Mouse (Mus musculus) heart, adult 18-20 months (tissue): ENCODE data around the gene Trafd1. TPM values are rescaled to one million over a fixed set of nuclear protein-coding genes. Genes with fewer than 3 reads are reported as not detected.

Experiments used
- DNase-seq, 2 experiments: peaks; one replicate each; pipeline ENCODE4 v3.0.0; 2021 to 2022; ENCODE audit warnings: mixed read lengths in 1 of 2
- total RNA-seq, 2 experiments: library from RNA; stranded (reverse); gene quantifications; 2 replicates each; pipeline ENCODE4 v1.2.3; 2021

Trafd1 gene
- total RNA-seq, 2 experiments from 2014 or later = 61.2 to 68.8 TPM

- peak; percentile 69 to 85 for DNase-seq
These were observed 523 bp downstream of the Trafd1 start for GRCm38 (mm10) chr5:121384757-121385460.

GRCm38 (mm10) chr5:121383857-121384756 lies 1.3 kb downstream of the Trafd1 start:
- peak; percentile 50 to 56 for DNase-seq

DNA sequence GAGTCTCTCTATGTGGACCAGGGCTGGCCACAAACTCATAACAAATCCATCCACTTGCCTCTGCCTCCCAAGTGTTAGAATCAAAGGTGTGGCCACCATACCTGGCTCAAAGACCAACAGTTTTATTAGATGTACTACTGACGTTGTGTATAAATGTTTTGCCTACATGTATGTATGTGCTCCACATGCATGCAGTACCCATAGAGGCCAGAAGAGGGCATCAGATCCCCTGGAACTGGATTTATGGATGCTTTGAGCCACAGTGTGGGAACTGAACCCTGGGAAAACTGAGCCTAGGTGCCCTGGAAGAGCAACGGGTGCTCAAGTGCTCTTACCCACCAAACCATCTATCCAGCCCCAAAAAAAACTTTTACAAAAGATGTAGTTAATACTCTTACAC lies 4.7 kb downstream of the Trafd1 start:
- no peak for DNase-seq

DNA sequence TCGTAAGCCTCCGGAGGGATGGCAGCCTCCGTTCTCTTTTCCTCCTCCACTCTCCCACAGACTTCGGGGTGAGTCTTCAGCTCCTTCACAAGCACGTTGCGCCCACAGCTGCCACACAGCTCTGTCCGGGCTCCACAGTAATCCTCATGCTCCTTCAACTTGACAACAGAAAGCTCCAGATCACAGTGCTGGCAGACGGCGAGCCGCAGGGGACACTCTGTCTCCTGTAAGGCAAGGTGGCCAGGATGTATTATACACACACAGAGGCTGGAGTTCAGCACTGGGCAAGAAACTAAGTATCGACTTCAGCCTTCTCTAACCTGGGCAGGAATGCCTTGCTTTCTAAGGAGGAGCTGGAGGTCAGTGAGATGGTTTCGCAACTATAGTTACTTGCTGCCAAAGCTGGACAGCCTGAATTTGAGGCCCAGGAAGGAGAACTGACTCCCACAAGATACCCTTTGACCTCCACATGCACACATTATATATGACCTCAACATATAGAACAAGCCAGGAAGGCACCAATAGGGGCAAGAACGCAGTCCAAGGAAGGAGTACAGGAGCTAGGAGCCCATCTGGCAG lies 6.7 kb downstream of the Trafd1 start:
- no peak for DNase-seq

DNA sequence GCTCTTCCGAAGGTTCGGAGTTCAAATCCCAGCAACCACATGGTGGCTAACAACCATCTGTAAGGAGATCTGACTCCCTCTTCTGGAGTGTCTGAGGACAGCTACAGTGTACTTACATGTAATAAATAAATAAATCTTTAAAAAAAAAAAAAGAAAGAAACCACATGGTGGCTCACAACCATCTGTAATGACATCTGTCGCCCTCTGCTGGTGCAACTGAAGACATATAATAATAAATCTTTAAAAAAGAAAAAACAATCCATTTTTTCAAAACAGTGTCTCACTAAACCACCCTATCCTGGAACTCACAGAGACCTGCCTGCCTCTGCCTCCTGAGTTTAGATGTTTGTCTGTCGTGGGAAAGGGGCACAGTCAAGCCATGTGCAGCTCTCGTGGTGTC lies 8.5 kb downstream of the Trafd1 start:
- DNase-seq = peak in 1 of 2 experiments; percentile 56

DNA sequence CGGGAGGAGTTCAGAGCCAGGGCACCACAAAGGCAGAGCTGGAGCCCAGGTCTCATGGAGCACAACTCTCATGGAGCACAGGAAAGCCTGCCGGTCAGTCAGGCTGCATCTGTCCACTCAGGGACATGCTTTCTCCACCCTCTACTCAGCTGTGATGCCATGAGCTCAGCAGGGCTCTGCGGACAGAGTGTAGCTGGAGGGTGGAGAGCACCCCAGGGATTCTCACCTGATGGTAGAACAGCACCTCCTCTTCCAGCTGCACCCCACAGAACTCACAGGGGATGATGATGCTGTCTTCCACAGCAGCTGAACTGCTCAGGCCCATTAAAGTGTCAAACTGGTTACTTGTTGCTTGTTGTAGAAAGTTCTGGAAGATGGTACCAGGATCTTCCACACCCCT lies 10.6 kb downstream of the Trafd1 start:
- no peak for DNase-seq

- DNase-seq = no peak
These were observed 13.7 kb downstream of the Trafd1 start for GRCm38 (mm10) chr5:121371712-121372111.

- DNase-seq = no peak
These were observed 18.2 kb downstream of the Trafd1 start for GRCm38 (mm10) chr5:121367255-121367654.

DNA sequence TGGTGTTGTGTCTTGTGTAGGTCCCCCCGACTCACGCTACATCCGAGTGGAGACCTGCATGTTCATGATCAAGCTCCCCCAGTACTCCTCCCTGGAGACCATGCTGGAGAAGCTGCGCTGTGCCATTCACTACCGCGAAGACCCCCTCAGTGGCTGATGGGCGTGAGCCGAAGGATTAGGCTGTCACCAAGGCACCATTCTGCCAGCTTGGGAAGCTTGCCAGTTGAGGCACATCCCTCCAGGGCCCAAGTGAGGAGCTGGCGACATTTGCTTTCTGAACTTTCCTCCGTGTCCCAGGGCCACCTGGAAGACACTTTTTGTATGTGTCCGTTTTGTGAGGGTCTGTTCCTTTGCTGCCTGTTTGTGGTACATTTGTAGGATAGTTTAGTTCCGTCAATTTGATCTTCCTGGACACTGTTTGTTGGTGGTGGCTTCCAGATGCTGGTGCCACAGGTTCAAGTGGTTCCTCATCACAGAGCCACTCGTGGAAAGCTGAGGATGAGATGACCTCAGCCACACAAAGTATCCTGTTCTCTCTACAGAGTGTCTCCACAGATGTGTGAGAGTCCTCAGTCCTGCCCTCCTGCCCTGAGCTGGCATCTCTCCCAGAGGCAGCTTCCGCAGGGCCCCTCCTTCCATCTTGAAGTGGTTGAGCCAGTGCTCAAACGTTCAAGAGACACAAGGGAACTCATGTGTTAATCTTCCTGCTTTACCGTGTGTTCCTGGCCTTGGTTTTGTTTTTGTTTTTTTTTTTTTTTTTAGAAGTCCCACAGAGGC lies 18.8 kb downstream of the Trafd1 start:
- DNase-seq = no peak

DNA sequence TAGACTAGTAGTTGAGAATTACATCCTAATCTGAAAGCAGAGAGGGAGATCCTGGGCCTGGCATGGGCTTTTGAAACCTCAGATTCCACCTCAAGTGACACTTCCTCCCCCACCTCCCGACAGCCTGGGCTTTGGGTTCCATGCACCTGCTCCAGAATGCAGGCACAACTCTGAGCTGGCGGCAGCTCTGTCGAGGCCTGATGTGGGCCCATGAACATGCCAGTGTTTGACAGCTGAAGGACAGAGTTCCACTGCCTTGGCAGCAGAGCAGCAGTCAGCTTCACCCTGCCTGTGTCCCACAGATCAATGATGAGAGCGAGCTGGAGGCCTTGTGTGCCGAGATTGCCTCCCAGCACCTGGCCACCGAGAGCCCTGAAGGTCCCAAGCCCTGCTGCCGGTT lies 22.0 kb downstream of the Trafd1 start:
- peak in 1 of 2 experiments; percentile 26 for DNase-seq

- DNase-seq = no peak
These were observed 23.7 kb downstream of the Trafd1 start for GRCm38 (mm10) chr5:121361696-121362095.

- DNase-seq = no peak
These were observed 26.2 kb downstream of the Trafd1 start for GRCm38 (mm10) chr5:121359229-121359628.

- no peak for DNase-seq
These were observed 41.4 kb downstream of the Trafd1 start for GRCm38 (mm10) chr5:121343997-121344396.

GRCm38 (mm10) chr5:121342490-121342889 lies 42.9 kb downstream of the Trafd1 start:
- no peak for DNase-seq

DNA sequence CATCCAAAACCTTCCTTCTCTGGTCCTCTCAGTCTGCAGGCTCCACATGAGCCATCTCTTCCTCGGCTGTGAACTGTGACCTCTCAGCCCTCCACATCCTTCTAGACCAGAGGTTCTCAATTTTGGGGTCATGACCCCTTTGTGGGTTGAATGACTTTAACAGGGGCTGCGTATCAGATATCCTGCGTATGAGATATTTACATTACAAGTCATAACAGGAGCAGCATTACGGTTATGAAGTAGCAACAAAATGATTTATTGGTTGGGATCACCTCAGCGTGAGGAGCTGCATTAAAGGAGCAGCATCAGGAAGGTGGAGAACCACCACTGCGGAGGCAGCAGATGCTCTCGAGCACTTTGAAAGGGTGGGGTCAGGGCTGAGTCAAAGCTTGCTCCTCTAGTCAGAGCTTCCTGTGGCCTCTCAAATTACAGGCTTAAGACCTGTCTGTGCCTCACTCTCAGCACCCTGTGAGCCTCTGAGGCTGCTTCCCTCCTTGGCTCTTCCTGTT lies 44.4 kb downstream of the Trafd1 start:
- no peak for DNase-seq

DNA sequence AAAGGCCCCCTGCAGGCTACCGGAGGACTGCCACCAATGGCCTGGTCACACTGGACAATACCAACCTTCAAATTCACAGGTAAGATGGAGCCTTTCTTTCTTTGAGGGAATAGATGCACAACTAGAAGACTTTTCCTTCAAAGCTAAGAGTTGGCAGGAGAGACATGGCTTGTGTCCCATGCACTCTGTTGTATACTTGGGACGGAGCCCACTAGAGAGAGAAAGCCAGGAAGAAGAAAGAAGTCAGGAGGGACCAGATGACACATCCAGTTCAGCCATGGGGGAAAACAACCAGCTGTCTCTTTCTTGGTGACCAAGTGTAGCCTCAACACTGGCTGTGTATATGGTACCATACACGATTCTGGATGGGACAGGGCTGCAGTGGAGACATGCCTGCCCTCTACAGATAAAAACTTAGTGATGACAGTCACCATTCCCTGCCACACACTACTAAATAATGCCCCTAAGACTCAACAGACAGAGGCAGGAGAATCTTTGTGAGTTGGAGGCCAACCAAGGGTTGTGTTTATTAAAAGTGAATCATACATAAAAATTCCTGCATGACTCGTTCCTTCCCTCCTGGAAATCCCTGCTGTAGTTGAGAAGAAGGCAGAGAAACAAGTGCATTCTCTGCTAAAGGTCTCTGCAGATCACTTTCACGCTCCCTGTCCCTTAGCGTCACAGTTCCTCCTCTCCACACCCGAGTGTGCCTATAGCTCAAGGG lies 45.8 kb downstream of the Trafd1 start:
- peak; percentile 37 to 43 for DNase-seq

DNA sequence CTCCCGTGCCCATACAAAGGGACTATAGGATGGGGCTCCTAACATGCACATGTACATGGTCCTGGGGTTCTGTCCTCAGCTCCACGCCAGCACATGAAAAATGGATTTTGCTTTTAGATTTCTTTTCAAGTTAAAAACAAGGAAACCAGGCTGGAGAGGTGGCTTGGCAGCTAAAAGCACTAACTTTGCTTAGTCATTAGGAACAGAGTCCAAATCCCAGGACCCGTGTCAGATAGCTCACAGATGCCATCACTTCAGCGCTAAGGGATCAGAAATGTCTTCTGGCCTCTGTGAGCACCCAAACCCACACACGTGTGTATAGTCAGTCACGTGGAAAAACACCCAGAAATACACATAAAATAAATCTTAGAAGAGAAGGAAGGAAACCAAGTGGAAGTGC lies 48.7 kb downstream of the Trafd1 start:
- DNase-seq = no peak

DNA sequence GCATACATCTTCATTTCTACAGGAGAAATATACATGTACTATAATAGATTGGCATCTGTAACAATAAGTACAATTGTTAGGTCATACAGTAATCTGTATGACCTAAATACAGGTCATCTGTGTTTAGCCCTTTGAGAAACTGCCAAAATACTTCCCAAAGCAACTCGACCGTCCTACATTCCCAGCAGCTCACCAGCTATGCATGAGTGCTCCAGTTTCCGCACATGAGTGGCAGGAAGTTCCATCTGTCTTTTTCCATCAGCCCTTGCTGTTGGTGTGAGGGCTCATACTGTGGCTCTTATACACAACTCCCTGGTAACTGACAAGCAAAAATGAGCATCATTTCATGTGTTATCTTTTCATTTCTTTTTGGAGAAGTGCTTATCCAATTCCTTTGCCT lies 49.4 kb downstream of the Trafd1 start:
- no peak for DNase-seq

- DNase-seq = no peak
These were observed 50.0 kb downstream of the Trafd1 start for GRCm38 (mm10) chr5:121335426-121335825.

GRCm38 (mm10) chr5:121334454-121334853 lies 51.0 kb downstream of the Trafd1 start:
- DNase-seq = no peak

DNA sequence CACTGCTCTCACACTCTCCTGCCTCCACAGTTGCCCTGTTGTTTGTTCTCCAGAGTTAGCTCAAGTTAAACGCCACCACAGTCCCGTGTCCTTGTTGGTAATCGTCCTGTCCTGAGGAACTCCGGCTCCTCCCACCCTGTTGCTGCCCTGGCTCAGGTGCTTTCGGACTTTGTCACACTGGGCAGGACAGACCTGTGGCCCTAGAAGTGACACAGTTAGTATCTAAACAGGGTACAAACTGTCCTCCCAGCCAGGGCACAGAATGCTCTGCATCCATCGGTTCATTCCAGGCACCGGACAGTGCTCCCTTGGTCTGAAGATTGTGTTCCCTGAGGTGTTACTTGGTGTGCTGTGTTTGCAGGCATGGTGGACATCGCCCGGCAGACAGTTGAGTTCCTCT lies 51.5 kb downstream of the Trafd1 start:
- no peak for DNase-seq
